Mouse (Mus musculus): ENCODE results near the gene Ptprz1. TPM values are rescaled to one million over a fixed set of nuclear protein-coding genes. Genes with fewer than 3 reads are reported as not detected.

The Ptprz1 gene
- 9.5 and 16.0 TPM in 2 replicates for polyA plus RNA-seq (2016; fragmentation: Nextera tagmentation; extraction: Ambion mirVana)

DNA sequence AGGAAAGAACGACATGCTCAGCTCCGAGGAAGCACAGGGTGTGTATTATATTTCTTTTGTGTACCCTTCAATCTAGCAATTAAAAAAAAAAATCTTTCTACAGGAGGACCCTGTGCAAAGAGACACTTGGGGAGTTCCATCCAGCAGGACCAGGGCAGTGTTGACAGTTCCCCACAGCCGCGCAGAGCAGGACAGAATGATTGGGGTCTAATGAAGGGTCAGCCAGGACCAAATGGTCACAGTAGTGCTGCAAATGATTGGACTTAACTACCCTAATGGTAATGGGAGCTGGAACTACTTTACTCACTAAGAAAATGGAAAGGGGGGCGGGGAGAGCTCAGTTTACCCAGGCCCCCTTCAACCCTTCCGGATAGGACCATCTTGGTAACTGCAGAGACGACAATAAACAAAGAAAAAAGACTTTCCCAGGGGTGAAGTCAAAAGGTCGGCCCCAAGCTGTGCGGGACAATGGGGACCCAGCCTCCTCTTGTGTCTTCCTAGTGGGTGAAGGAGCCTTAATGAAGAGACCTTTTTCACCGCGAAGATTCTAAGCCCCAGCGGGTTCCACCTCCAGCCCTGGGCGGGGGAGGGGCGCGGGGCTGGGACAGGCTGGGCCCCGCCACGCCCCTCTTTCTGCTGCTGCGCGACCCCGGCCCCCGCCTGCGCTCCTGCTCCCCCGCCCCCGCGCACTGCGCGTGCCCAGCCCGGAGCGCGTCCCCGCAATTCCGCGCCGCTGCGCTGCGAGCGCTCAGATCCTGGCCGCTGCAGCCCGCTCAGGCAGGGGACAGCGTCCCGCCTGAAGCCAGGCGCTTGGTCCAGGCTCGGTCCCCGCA, at the start of gene Ptprz1:
Gene Ptprz1, plus strand, starts transcription at position 722 of the 833 bp plus-strand sequence.
- Histone ChIP-seq H3K27ac (peak within 1 kb of the TSS; percentile 90), H3K9me3 (no peaks in the 10 kb centered on the region), H3K4me3 (peak within 1 kb of the TSS; percentile 66), H3K36me3 (no peaks in the 10 kb centered on the region), H3K4me1 (replicated peaks) (peaks cover 29% of the 10 kb centered on the region), H3K27me3 (ENCODE audit: insufficient read depth, poor library complexity, severe bottlenecking) (peaks cover 17% of the 10 kb centered on the region; the same call in 1 of the 2 replicates)
- under 1% methylated on average over 44 of the region's 44 CpGs for WGBS
- peak; percentile 85 for DNase-seq (ENCODE audit: low spot score)

DNA sequence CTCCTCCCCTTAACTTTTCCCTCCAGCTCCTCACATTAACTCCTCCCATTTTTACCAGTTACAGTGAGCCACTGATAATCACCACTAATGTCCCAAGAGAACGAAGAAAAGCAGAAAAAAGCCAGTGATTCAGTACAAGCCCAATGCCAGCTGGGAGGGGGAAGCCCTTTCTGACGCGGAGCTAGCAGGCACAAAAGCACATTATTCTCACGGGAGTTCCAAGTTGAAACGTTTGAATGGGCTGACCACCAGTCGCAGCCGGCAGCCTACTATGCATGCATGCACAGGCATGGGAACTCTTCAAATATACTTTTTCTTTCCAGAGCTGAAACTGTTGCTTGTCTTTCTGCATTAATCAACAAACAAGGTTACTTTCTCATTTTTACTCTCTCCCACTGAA, 41.7 kb upstream of the Ptprz1 start:
- no peaks in the 10 kb centered on the region for H3K36me3 ChIP-seq
- WGBS, result 10% methylated on average over 7 of the region's 7 CpGs

DNA sequence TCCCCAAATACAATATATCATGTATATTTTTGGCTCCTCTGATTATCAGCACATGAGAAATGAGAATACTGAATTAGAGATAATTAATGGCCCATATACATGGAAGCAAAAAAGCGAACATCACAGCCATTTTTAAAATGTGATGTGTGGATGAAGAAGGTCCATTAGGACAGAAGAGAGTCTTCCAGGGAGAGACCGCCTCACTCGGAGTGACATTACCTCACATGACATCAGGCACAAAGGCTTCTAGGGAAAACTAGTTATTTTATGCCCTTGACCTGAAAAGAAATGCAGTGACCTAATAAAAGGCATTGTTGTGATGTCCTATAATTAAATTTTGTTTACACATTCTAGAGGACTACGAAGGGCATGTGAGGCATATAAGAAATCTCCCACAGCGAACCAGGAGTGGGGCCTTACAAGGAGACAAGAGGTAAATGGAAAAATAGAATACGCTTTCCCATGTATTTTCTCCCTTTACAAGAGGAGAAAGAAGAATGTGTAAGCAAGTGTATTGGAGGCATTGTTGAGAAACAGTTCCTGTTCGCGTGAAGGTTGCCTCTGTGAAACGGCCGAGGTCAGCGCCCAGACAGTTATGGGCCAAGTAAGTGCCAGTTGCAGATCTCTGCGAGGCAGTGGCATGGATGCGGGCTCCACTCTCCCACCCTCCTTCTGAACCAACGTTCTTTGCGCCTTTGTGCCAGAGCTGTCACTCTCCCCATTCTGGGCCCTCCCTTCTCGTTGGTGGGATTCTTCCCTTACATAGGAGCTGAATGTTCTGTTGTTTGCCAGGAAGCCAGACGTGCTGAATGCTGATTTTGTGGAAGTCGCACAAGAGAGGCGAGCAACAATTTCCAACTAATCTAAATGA, 41.0 kb upstream of the Ptprz1 start:
- Histone ChIP-seq H3K4me1 (replicated peaks) (peaks cover 26% of the 10 kb centered on the region), H3K27ac (peak overlapping the region; percentile 79)
- 50% methylated on average over 19 of the region's 19 CpGs for WGBS

More for the DNA sequence above, 41.7 kb upstream of the Ptprz1 start:
- Histone ChIP-seq H3K9me3 (no peaks in the 10 kb centered on the region), H3K27ac (peak overlapping the region; percentile 79), H3K27me3 (ENCODE audit: insufficient read depth, poor library complexity, severe bottlenecking) (peaks cover 3% of the 10 kb centered on the region; the same call in 1 of the 2 replicates), H3K4me1 (replicated peaks) (peaks cover 26% of the 10 kb centered on the region), H3K4me3 (no peak overlapping the region)
- DNase-seq (ENCODE audit: low spot score), result peak; percentile 59

DNA sequence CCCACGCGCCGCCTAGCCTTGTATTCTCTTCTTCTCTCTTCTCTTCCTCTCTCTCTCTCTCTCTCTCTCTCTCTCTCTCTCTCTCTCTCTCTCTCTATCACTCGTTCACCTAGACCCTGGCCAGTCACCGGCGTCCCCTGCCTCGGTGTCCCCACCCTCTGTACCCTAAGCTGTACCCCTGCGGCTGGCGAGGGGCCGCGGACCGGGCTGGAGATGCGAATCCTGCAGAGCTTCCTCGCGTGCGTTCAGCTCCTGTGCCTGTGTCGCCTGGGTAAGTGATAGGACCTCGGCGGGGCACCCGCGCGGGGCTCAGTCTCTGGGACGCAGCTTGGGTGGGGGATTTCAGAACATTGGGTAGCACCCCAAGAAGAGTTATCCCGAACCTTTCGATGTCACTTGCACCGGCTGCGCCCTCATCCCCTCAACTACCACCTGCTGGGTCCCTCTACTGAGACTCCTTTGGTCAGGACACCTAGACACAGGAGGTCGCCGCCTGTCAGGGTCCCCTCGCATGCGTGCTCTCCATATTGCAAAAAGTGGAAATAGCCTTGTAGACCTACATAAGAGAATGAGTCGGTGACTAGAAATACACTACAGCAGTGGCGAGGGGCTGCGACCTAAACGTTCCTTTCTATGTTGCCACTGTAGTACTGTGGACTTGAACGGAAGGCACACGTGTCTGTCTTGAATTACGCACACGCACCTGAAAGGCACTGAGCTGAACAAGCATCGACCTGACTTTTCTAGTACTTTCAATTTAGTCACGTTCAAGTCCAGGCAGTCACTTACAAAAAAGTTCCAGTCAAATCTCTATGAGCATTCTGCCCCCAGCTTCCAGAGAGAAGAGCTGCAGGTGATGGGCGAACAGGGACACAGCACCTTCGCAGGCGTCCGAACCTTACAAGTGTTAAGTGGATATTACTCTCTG, 576 bp downstream of the Ptprz1 start:
- WGBS, result 2% methylated on average over 45 of the region's 45 CpGs

More for the DNA sequence above, 41.0 kb upstream of the Ptprz1 start:
- Histone ChIP-seq H3K36me3 (no peaks in the 10 kb centered on the region), H3K9me3 (no peaks in the 10 kb centered on the region), H3K27me3 (ENCODE audit: insufficient read depth, poor library complexity, severe bottlenecking) (peaks cover 3% of the 10 kb centered on the region; the same call in 1 of the 2 replicates), H3K4me3 (no peak overlapping the region)
- peak; percentile 66 for DNase-seq (ENCODE audit: low spot score)

DNA sequence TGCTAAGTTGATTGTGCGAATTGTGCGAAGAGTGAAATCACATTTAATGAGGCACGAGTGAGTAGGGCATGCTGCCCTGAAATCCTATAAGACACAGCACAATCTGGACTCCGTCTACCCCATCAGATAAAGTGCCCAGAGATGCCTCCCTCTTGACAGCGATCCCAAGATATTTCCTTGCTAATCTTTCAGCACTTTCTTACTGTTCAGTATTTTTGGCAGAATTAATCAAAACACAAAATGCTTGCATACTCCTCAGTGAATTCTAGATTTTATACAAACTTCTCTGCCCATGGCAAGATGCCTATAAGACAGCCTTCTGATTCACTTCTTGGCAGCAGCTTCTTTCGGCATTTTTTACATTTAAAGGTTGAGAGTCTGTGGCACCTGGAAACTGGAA, 12.7 kb downstream of the Ptprz1 start:
- H3K9me3 ChIP-seq, result no peaks in the 10 kb centered on the region
- no peak overlapping the region for H3K27ac ChIP-seq
- no peaks in the 10 kb centered on the region for H3K27me3 ChIP-seq (ENCODE audit: insufficient read depth, poor library complexity, severe bottlenecking)
- no peak overlapping the region for H3K4me3 ChIP-seq
- WGBS, result 91% methylated on average over 6 of the region's 6 CpGs
- DNase-seq (ENCODE audit: low spot score), result no peak
- H3K4me1 ChIP-seq (replicated peaks), result peaks cover 5% of the 10 kb centered on the region
- H3K36me3 ChIP-seq, result no peaks in the 10 kb centered on the region

More for the DNA sequence above, 576 bp downstream of the Ptprz1 start:
- Histone ChIP-seq H3K36me3 (no peaks in the 10 kb centered on the region), H3K4me3 (peak overlapping the region; percentile 66), H3K9me3 (no peaks in the 10 kb centered on the region), H3K27ac (peak overlapping the region; percentile 90), H3K27me3 (ENCODE audit: insufficient read depth, poor library complexity, severe bottlenecking) (peaks cover 17% of the 10 kb centered on the region; the same call in 1 of the 2 replicates), H3K4me1 (replicated peaks) (peaks cover 29% of the 10 kb centered on the region)
- DNase-seq (ENCODE audit: low spot score), result no peak

DNA sequence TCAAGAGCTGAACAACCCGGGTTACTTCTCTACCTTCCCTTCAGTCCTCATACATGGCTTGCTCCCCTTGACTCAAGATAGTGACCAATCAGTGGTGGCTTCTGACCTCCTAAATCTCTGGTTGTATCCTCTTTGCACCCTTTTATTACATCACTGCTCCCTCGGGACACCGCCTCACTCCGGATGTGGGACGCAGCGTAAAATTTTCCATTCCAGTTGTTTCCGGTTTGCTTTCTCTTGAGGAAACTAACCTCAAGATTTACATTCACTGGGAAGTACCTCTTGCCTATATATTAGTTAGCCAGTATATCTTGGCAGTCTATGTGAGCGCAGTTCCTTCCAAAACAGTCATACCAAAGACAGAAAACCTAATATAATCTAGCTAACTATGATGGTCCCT, 14.0 kb downstream of the Ptprz1 start:
- Histone ChIP-seq H3K36me3 (no peaks in the 10 kb centered on the region), H3K9me3 (no peaks in the 10 kb centered on the region), H3K27ac (no peak overlapping the region), H3K4me3 (no peak overlapping the region), H3K4me1 (replicated peaks) (no peaks in the 10 kb centered on the region), H3K27me3 (ENCODE audit: insufficient read depth, poor library complexity, severe bottlenecking) (no peaks in the 10 kb centered on the region)
- WGBS, result 93% methylated on average over 8 of the region's 8 CpGs
- DNase-seq (ENCODE audit: low spot score), result no peak

DNA sequence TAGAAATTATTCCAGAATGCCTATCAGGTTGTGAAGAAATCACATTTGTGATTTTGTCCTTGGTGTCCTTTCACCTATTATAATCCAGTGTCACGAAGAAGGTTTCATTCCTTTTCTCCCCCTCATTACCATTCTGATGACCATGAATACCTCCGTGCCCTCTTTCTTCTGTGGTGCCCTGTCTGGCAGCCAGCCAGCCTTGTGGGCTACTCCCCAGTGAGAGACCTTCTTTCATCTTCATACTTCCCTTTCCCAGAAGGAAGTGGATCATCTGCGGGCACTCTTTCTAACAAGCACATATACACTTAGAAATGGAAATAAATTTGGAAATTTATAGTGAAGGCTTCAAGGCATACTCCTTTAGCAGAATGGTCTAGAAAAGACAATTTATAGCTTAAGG, 26.7 kb downstream of the Ptprz1 start:
- no peaks in the 10 kb centered on the region for H3K27me3 ChIP-seq (ENCODE audit: insufficient read depth, poor library complexity, severe bottlenecking)
- H3K4me1 ChIP-seq (replicated peaks), result 0 out of 2 replicates have a peak, but pooled peaks cover 3% of the 10 kb centered on the region
- H3K9me3 ChIP-seq, result no peaks in the 10 kb centered on the region
- DNase-seq (ENCODE audit: low spot score), result no peak
- WGBS, result 65% methylated on average over 3 of the region's 3 CpGs
- no peak overlapping the region for H3K4me3 ChIP-seq
- no peak overlapping the region for H3K27ac ChIP-seq
- H3K36me3 ChIP-seq, result no peaks in the 10 kb centered on the region

DNA sequence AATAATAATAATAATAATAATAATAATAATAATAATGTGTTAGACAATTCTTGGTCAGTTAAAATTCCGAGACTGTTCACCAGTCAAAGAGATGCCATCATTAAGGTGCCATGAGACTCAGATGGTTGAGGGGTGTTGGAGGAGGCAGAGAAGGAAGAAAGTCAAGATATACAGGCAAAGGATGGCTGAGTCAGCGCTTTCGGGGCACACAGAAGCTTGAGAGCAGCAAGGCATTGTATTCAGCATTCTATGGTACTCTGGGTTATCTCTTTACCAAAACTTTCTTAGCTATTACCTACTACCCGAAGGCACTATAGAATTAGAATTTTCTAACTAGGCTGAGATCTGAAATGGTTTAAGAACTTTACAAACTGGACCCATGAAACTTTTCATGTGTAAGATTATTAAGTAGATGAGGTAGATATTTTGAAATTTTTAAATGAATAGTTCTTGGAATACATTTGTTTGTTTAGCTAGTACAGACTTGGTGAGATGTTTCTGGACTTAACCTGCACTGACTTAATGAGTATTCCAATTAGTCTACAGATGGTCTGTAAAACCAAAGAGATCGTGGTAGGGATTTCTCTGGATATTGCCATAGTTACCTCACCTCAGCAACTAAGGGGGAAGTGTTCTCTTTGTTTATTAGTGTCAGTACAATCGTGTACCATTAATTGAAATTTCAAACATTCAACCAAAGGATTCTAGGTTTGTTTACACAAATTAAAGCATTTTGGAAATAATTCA, 33.4 kb downstream of the Ptprz1 start:
- no peaks in the 10 kb centered on the region for H3K9me3 ChIP-seq
- H3K27ac ChIP-seq, result no peak overlapping the region
- peaks cover 14% of the 10 kb centered on the region for H3K4me1 ChIP-seq (replicated peaks)
- no peaks in the 10 kb centered on the region for H3K27me3 ChIP-seq (ENCODE audit: insufficient read depth, poor library complexity, severe bottlenecking)
- WGBS, result 78% methylated on average over 6 of the region's 6 CpGs
- DNase-seq (ENCODE audit: low spot score), result no peak
- no peak overlapping the region for H3K4me3 ChIP-seq
- H3K36me3 ChIP-seq, result no peaks in the 10 kb centered on the region

DNA sequence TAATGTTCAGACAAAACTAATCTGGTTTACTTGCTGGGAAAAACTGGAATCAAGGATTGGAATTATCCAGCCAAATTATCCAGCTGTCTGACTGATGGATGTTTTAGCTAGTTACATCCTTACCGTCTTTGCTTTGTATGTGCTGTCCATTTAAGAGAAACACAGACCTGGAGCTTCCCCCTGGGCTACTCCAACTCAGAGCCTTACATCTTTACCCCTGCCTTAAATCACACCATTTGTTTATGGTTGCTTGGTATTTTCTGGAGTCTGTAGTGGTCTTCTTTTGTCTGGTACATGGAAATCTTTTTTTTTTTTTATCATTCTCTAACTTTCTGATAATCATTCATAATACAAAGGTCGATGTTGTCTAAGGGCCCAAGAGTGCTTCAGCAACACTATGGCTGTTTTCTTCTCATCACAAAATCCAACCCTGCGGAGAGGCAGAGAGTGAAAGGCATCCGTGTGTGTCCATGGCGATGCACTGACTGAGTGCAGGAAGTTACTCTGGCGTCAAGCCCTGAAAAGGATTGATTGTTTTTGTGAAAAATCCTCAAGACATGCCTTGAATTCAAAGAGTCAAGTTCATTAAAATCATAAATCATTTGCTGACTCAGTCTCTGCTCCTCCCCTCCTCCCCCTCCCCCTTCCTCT, 34.1 kb downstream of the Ptprz1 start:
- Histone ChIP-seq H3K4me1 (replicated peaks) (peaks cover 14% of the 10 kb centered on the region), H3K27me3 (ENCODE audit: insufficient read depth, poor library complexity, severe bottlenecking) (no peaks in the 10 kb centered on the region), H3K36me3 (no peaks in the 10 kb centered on the region), H3K27ac (no peak overlapping the region), H3K9me3 (no peaks in the 10 kb centered on the region), H3K4me3 (no peak overlapping the region)
- WGBS, result 34% methylated on average over 6 of the region's 6 CpGs
- DNase-seq (ENCODE audit: low spot score), result no peak

DNA sequence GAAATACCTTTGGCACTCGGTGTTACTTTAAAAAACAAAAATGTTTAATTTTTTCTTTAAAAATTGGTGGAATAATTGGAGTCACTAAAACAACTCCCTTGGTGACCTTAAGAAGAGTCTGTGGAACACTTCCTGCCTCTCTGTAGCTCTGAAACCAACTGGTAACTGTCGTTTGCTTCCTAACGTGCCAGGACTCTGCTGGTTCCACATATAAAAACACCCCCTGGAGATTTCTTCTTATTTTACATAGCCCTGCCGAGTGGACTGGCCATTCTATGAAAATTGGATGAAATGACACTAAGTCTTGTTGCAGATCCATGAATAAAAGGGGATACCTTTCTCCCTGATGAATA, 34.6 kb downstream of the Ptprz1 start:
- H3K27me3 ChIP-seq (ENCODE audit: insufficient read depth, poor library complexity, severe bottlenecking), result no peaks in the 10 kb centered on the region
- peaks cover 14% of the 10 kb centered on the region for H3K4me1 ChIP-seq (replicated peaks)
- H3K9me3 ChIP-seq, result no peaks in the 10 kb centered on the region
- H3K36me3 ChIP-seq, result no peaks in the 10 kb centered on the region
- 31% methylated on average over 4 of the region's 4 CpGs for WGBS
- DNase-seq (ENCODE audit: low spot score), result no peak
- H3K27ac ChIP-seq, result no peak overlapping the region; the same call in 1 of the 2 replicates
- H3K4me3 ChIP-seq, result no peak overlapping the region

DNA sequence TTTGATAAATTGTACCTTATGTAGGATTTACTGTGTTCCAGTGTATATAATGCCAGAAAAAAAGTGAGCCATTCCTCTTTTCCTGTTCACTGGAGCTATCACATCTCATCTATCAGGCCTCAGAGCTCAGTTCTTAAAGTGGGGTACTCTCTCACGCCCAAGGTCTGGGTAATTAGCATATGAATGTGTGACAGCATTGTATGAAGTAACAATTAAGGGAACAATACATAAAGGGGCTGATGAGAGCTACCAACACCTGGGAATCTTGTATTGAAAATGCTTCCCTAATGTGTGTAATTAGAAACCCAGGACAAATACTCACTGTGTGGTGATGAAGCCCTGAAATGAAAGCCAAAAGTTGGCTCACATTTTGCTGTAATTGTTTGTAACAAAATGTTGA, 47.6 kb downstream of the Ptprz1 start:
- no peak for DNase-seq (ENCODE audit: low spot score)
- H3K9me3 ChIP-seq, result no peaks in the 10 kb centered on the region
- 0 out of 2 replicates have a peak overlapping the region, but pooled peaks have one; percentile 8 for H3K27ac ChIP-seq
- no peak overlapping the region for H3K4me3 ChIP-seq
- H3K4me1 ChIP-seq (replicated peaks), result peaks cover 13% of the 10 kb centered on the region
- 10% methylated on average over 1 of the region's 1 CpGs for WGBS
- no peaks in the 10 kb centered on the region for H3K36me3 ChIP-seq
- H3K27me3 ChIP-seq (ENCODE audit: insufficient read depth, poor library complexity, severe bottlenecking), result no peaks in the 10 kb centered on the region

All from hindbrain, embryonic 10.5 days (tissue).